Mouse (Mus musculus) c-Kit-negative CD71-positive TER-119-positive erythroid progenitor cells, embryonic 14.5 days (primary cell): ENCODE data around the gene Disp3.

Source experiments
- DNase-seq: peaks from one replicate; pipeline ENCODE4 v3.0.0-alpha.2; 2013; ENCODE audit warnings: low read depth, low spot score

Disp3 gene

GRCm38 (mm10) chr4:148287476-148288054 is at the start of gene Disp3:
Disp3 (minus strand) TSS chr4:148287965.
- DNase-seq = no peak

GRCm38 (mm10) chr4:148330269-148330668 is 42.5 kb upstream of the Disp3 start:
- no peak for DNase-seq

GRCm38 (mm10) chr4:148329431-148329830 is 41.7 kb upstream of the Disp3 start:
- no peak for DNase-seq

DNA sequence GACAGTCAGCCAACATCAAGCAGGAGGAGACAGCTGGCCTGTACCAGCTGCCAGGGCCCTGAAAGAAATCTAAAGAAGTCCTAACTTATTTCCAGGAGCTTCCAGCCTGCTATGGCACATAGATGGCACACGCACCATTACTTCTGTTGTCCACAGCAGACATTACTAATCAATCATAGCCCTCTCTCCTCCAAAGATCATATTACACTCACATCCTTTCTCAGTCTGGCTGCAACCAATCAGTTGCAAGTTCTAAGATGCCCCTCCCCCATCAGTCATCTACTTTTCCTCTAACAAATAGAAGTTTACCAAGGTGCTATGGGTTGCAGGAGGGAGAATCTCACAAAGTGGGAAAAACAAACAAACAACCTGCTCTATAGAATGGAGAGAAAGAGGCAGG is 40.5 kb upstream of the Disp3 start:
- DNase-seq = no peak

- DNase-seq = no peak
Observed at GRCm38 (mm10) chr4:148327266-148327997, 39.7 kb upstream of the Disp3 start.

DNA sequence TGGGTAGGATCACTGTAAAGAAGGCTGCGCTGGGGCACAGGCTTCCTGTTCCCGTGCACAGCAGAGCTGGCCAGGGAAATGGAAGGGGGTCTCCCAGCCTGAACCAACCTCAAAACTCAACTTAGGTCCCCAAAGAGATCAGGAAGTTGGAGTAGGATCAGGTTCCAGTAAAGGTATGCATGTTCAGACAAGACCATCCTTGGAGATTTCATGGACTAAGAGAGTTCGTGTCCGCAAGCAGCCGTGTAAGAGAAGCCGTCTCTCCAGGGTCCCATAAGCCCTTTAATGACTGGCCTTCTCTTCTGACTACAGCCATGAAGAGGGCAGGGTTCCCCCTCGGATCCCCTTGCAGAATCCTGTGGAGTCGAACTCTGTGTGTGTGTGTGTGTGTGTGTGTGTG is 39.0 kb upstream of the Disp3 start:
- DNase-seq = no peak

DNA sequence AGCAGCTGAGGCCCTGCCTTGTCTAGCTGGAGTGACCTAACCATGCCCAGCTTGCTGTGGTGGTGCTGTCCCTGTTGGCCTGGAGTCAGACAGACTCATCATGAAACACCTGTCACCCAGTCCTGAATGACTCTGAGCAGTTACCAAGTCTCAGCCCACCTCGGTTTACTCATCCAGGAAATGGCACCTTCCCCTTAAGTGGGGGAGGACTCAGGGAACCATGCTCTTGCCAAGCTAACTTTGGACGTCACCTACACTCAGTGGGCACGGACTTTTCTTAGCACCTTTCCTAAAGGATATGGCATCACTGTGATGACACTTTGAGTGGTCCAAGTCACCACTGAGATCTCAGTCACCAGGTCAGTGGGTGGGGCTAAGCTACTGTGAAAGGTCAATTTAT is 38.2 kb upstream of the Disp3 start:
- no peak for DNase-seq

- DNase-seq = no peak
Observed at GRCm38 (mm10) chr4:148325057-148325456, 37.3 kb upstream of the Disp3 start.

- no peak for DNase-seq
Observed at GRCm38 (mm10) chr4:148322152-148322551, 34.4 kb upstream of the Disp3 start.

GRCm38 (mm10) chr4:148319366-148319765 is 31.6 kb upstream of the Disp3 start:
- DNase-seq = no peak

DNA sequence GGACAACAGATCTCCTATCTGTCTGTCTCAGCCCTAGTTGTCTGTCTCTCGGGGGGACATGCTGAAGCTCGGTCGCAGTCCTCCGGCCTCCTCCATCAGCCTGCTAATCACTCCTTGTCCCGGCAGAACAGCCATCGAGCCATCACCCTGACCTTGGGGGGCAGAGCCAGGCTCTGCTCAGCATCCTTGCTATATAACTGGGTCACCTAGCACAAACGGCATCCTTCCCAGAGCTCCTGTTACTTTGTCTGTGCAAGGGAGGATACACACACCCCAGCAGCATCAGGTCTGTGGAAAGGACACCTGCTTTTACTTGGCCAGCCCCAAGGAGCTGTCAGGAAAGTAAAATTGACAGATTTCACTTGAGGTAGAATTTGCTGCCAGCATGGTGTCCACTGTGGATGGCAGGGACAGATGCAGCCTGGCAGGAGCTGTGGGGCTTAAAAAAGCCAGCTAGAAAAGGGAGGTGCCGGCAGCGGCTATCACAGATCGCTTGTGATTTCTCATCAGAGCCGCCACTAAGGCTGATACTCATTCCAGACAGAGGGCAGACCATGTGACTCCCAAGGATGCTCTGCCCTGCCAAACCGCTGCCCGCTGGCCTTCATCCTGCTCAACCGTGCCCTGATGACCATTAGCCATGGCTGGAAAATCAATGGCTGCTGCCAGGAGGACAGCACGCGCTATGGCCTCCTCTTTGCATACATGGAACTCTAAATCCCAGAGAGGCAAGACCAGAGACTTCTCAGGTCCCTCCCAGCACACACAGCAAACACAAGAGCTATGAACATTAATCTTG is 27.8 kb upstream of the Disp3 start:
- no peak for DNase-seq

GRCm38 (mm10) chr4:148314396-148314795 is 26.6 kb upstream of the Disp3 start:
- no peak for DNase-seq

DNA sequence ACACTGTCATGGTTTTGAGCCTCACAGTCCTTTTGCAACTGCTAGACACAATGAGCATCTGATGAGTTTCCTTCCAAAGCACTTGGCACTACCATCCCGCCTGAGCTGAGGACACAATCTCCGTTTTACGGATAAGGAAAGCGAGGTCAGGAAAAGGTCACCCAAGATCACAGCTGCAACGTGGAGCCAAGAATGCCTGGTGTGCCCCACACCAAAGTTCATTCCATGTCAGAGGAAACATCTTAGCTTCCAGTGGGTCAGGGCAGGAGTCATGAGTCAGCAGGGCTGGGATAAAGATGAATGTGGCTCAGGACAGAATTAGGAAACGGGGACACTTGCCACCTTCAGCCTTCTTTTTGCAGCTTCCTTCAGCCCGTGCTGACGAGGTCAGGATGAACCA is 25.8 kb upstream of the Disp3 start:
- no peak for DNase-seq

DNA sequence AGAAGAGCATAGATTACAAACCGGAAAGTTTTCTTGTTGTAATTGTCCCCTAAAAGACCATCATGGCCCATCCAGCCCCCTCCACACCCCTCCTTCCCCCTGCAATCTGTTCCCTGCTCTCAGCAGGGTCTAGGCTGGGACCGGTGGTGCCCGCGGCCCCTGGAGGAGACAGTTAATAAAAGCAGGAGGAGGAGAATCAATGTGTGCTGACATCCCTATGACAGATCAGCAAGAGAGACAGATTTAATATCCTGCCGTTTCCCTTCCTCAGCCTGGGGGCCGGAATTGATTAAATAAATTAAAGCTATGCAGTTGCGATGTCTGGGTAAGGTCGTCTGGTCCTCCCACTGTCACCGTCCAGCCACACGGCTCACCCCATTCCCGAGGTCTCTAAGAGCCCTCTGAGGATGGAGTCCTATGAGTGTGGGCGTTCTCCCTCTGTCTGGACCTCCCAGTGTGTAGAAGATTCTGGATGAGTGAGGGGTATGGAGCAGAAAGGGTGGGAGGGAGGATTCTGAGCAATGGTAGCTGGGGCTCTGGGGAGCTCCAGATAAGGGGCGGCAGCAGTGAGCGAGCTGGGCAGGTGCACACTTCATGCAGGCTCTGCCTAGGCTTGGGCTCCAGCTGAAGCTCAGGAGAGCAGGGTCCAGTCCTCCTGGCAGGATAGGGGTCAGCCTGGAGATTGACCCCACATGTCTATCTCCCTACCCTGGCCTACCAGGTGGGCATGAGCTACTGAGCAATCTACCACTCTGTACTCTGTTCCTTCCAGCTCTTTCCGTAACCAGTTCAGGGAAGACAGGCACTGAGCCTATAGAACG is 24.7 kb upstream of the Disp3 start:
- no peak for DNase-seq

DNA sequence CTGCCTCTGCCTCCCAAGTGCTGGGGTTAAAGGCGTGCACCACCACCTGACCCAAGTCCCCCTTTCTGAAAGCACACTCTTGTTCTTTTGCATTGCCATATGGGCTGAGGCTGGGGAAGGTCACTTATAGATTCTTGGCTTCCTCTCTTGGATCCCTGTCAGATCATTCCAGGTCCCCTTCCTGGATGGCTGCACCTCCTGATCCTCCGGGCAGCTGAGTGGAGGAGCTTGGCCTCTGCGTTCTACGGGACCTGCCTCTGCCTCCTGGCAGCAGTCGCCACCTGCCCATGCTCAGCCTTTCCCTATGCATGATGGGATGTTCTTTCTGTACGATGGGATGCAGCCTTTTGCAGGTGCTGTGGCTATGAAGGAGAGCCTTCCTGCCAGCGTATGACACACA is 23.1 kb upstream of the Disp3 start:
- DNase-seq = no peak

GRCm38 (mm10) chr4:148310126-148310525 is 22.4 kb upstream of the Disp3 start:
- no peak for DNase-seq

DNA sequence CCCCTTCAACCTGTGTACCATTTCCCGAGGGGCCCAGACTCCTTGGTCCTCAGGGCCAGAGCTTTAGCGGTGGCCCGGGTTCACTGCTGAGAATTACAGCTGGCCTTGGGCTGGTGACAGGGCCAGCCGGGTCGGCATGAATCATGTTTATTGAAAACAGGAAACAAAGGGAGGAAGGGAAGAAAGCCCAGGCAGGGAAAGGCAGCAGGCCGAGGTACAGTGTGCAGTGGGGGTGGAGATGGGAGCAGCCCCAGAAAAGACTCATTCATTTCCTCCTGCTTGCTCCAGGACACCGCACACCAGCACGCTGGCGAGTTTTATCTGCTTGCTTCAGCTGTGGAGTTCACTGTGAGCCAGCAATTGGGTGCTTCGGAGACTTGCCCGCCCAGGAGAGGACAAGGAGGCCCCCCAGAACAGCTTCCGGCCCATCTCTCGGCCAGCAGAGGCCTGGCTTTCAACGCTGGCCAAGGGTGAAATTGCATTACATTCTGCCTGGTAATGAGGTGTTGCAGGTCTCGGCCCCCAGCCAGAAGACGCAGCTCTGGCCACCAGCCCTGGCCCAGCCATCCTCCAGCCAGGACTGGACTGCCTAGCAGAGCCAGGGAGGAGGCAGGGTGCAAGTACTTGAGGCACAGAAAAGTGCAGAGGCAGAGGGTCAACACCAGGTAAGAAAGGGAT is 18.8 kb upstream of the Disp3 start:
- DNase-seq = no peak

DNA sequence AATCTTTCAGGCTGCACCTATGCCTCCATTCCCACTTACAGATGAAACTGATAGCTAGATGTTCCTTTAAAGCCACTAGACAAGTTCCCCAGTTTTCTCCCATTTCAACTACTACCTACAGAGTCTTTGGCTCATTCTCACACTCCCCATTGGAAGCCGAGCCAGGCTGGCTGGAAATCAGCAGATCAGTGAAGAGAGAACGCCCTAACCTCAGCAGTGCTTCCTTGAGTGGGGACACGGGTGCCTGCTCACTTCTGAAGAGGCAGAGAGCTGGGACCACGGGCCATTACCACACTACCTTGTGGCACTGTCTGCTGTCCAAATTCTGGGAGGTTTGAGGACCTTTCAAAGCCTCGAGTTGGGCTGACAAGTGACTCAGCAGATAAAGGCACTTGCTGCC is 11.0 kb upstream of the Disp3 start:
- no peak for DNase-seq

GRCm38 (mm10) chr4:148297640-148298039 is 9.9 kb upstream of the Disp3 start:
- no peak for DNase-seq

DNA sequence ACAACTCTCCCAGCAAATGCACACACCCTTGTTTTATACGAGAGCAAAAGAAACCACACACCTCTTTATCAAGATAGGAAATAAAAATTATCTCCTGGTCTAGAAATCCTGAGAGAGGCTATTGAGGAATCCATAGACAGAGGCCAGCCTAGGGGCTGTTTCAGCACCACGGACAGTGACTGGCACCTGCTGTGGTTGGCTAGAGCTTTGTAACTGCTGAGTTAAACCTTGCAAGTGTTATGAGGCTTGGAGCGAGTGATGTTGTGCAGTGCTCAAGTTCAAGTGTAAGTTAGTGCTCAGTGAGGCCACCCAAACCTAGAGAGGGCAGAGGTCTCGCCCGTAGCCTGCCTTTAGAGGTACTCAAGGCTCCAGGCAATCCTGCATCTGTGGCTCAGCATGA is 5.6 kb upstream of the Disp3 start:
- DNase-seq = no peak

DNA sequence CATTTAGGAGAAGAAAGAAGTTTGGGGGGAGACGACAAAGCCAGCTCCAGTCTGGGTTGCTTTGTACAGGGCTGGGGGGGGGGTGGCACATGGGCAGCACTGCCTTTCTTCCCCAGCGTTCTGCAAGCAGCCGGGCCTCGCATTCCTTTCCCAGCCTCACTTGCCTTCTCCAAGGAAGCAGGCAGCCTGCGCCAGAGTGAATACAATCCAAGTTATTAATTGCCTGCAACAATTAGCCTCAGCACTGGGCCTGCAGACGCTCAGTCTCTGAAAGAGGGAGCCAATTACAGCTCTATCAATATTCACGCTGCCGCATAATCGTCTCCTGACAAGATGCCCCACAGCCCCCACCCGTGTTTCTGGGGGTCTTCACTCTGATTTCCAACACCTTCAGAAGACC is 4.1 kb upstream of the Disp3 start:
- DNase-seq = no peak
